Mouse (Mus musculus) small intestine, adult 2 months (tissue): Measurements from ENCODE around the gene Tmem209. TPM values are rescaled to one million over a fixed set of nuclear protein-coding genes. Genes with fewer than 3 reads are reported as not detected.

Experiments
- H3K27ac ChIP-seq: fragments of 200-500 bp; 2 replicates; pipeline ENCODE4 v1.5.1; 2012; ENCODE audit warnings: low read depth, low read length, control low read depth, inconsistent platforms; ENCODE audit not compliant: insufficient read depth
- H3K27me3 ChIP-seq: fragments of 200-500 bp; 2 replicates; pipeline ENCODE4 v1.6.1; 2012; ENCODE audit warnings: mild to moderate bottlenecking, moderate library complexity, low read length, inconsistent platforms; ENCODE audit not compliant: control insufficient read depth, insufficient read depth
- H3K36me3 ChIP-seq: fragments of 200-500 bp; 2 replicates; pipeline ENCODE4 v1.6.1; 2012; ENCODE audit warnings: mild to moderate bottlenecking, low read length, control low read depth, inconsistent platforms; ENCODE audit not compliant: control insufficient read depth, insufficient read depth
- H3K4me1 ChIP-seq: fragments of 200-500 bp; 2 replicates; pipeline ENCODE4 v1.6.1; 2012; ENCODE audit warnings: low read length, inconsistent platforms, mixed read lengths; ENCODE audit not compliant: control insufficient read depth, insufficient read depth, insufficient read length
- H3K4me3 ChIP-seq: fragments of 200-500 bp; 2 replicates; pipeline ENCODE4 v1.5.1; 2012; ENCODE audit warnings: low read depth, mild to moderate bottlenecking, control low read depth, inconsistent platforms, low read length, moderate library complexity
- CTCF ChIP-seq: fragments of 200-500 bp; IDR thresholded peaks from 2 replicates; pipeline ENCODE4 v1.5.1; 2012; ENCODE audit warnings: low read depth, mild to moderate bottlenecking, control low read depth, inconsistent platforms, low read length, moderate library complexity, mixed read lengths; ENCODE audit not compliant: insufficient replicate concordance, insufficient read length; ENCODE audit errors: extremely low read depth
- POLR2A ChIP-seq: fragments of 200-500 bp; IDR thresholded peaks from 2 replicates; pipeline ENCODE4 v1.6.1; 2012; ENCODE audit warnings: low read depth, mild to moderate bottlenecking, control low read depth, inconsistent platforms, low read length, moderate library complexity
- WGBS: fragments of 180-500 bp; shearing (Covaris S2); methylation state at CpG from one replicate; pipeline ENCODE4 v1.1.7; 2018; 5-methylcytosine and 5-hydroxymethylcytosine counted together
- polyA plus RNA-seq: library from polyadenylated mRNA; depleted of rRNA; stranded (reverse); fragments of >200 nt; gene quantifications from 2 replicates; pipeline ENCODE4 v1.2.3, GENCODE M21; 2012

Tmem209 gene
- polyA plus RNA-seq, 1 experiment = 11.4 TPM

- Histone ChIP-seq H3K4me1 (no peaks in the 10 kb centered on the region), H3K27ac (no peak overlapping the region), H3K27me3 (no peaks in the 10 kb centered on the region), H3K4me3 (no peak overlapping the region), H3K36me3 (no peaks in the 10 kb centered on the region)
- no peak for TF ChIP-seq POLR2A
- TF ChIP-seq CTCF = no peak
- 46% methylated on average over 23 of the region's 23 CpGs for WGBS
Observed at GRCm38 (mm10) chr6:30551644-30552580, 42.3 kb upstream of the Tmem209 start.

GRCm38 (mm10) chr6:30551193-30551515, 41.6 kb upstream of the Tmem209 start:
- no peaks in the 10 kb centered on the region for H3K4me1 ChIP-seq
- no peak overlapping the region for H3K27ac ChIP-seq
- no peak for TF ChIP-seq POLR2A
- TF ChIP-seq CTCF = no peak
- H3K4me3 ChIP-seq = no peak overlapping the region
- H3K36me3 ChIP-seq = no peaks in the 10 kb centered on the region
- H3K27me3 ChIP-seq = no peaks in the 10 kb centered on the region

GRCm38 (mm10) chr6:30550496-30551192, 41.1 kb upstream of the Tmem209 start:
- Histone ChIP-seq H3K36me3 (no peaks in the 10 kb centered on the region), H3K27me3 (no peaks in the 10 kb centered on the region), H3K27ac (no peak overlapping the region), H3K4me3 (no peak overlapping the region), H3K4me1 (no peaks in the 10 kb centered on the region)
- TF ChIP-seq POLR2A = no peak
- TF ChIP-seq CTCF = no peak
- WGBS = 80% methylated on average over 7 of the region's 7 CpGs

GRCm38 (mm10) chr6:30549231-30549761, 39.7 kb upstream of the Tmem209 start:
- H3K27me3 ChIP-seq = no peaks in the 10 kb centered on the region
- no peaks in the 10 kb centered on the region for H3K36me3 ChIP-seq
- no peak overlapping the region for H3K27ac ChIP-seq
- 65% methylated on average over 15 of the region's 15 CpGs for WGBS
- H3K4me3 ChIP-seq = no peak overlapping the region
- TF ChIP-seq POLR2A (no peak), CTCF (no peak)
- no peaks in the 10 kb centered on the region for H3K4me1 ChIP-seq

- Histone ChIP-seq H3K4me1 (no peaks in the 10 kb centered on the region), H3K4me3 (no peak overlapping the region), H3K27me3 (no peaks in the 10 kb centered on the region), H3K36me3 (no peaks in the 10 kb centered on the region), H3K27ac (no peak overlapping the region)
- WGBS = 59% methylated on average over 9 of the region's 9 CpGs
- TF ChIP-seq POLR2A (no peak), CTCF (no peak)
Observed at GRCm38 (mm10) chr6:30547656-30548306, 38.2 kb upstream of the Tmem209 start.

- Histone ChIP-seq H3K36me3 (no peaks in the 10 kb centered on the region), H3K4me3 (peak overlapping the region; percentile 33), H3K27ac (no peak overlapping the region), H3K4me1 (no peaks in the 10 kb centered on the region), H3K27me3 (no peaks in the 10 kb centered on the region)
- 26% methylated on average over 17 of the region's 17 CpGs for WGBS
- no peak for TF ChIP-seq CTCF
- TF ChIP-seq POLR2A = no peak
Observed at GRCm38 (mm10) chr6:30547274-30547645, 37.7 kb upstream of the Tmem209 start.

GRCm38 (mm10) chr6:30546571-30547273, 37.1 kb upstream of the Tmem209 start:
- Histone ChIP-seq H3K4me3 (peak overlapping the region; percentile 33), H3K27ac (no peak overlapping the region), H3K4me1 (no peaks in the 10 kb centered on the region), H3K36me3 (no peaks in the 10 kb centered on the region), H3K27me3 (no peaks in the 10 kb centered on the region)
- WGBS = 41% methylated on average over 17 of the region's 17 CpGs
- TF ChIP-seq CTCF (no peak), POLR2A (no peak)
